Mouse (Mus musculus): Measurements from ENCODE around the gene Casc3.
A peak's percentile ranks its signal among the peaks of the same experiment; 100 is the strongest.

Gene Casc3

GRCm38 (mm10) chr11:98870791-98871190 lies 66.1 kb downstream of the Casc3 start:
- no peak for DNase-seq (ENCODE audit: low spot score)

GRCm38 (mm10) chr11:98871416-98871815 lies 66.7 kb downstream of the Casc3 start:
- no peak for DNase-seq (ENCODE audit: low spot score)

GRCm38 (mm10) chr11:98872040-98872439 lies 67.3 kb downstream of the Casc3 start:
- peak; percentile 69 for DNase-seq (ENCODE audit: low spot score)

- DNase-seq (ENCODE audit: low spot score), result no peak
Measured at GRCm38 (mm10) chr11:98873900-98874299, 69.2 kb downstream of the Casc3 start.

GRCm38 (mm10) chr11:98877001-98877400 lies 72.3 kb downstream of the Casc3 start:
- DNase-seq (ENCODE audit: low spot score), result no peak

Data from left cerebral cortex, adult 11 months (tissue).